Mouse (Mus musculus) myocyte (in vitro differentiated cells): ENCODE results near the gene Comtd1.

Experiments
- CEBPB ChIP-seq: IDR thresholded peaks from 2 replicates; pipeline ENCODE4 v1.6.1; 2011; ENCODE audit warnings: mild to moderate bottlenecking, moderate library complexity; ENCODE audit not compliant: poor library complexity, insufficient read depth, severe bottlenecking
- E2F4 ChIP-seq: IDR thresholded peaks from one replicate; pipeline ENCODE4 v1.6.1; 2011; ENCODE audit warnings: mild to moderate bottlenecking, control low read depth, moderate library complexity; ENCODE audit not compliant: insufficient read depth
- MAX ChIP-seq: IDR thresholded peaks from one replicate; pipeline ENCODE4 v1.6.1; 2011; ENCODE audit warnings: low read depth, mild to moderate bottlenecking, control low read depth
- MYOD1 ChIP-seq, 3 experiments: IDR thresholded peaks; one replicate each; pipeline ENCODE4 v1.6.1; 2011; ENCODE audit warnings: control low read depth in 2 of 3, low read depth in 2 of 3, mild to moderate bottlenecking in 2 of 3, moderate library complexity in 1 of 3; ENCODE audit not compliant: insufficient read length in 2 of 3, control insufficient read depth in 1 of 3
- MYOG ChIP-seq, 3 experiments: IDR thresholded peaks; one replicate each; pipeline ENCODE4 v1.6.1; 2011; ENCODE audit warnings: control low read depth in 2 of 3, low read depth in 2 of 3, mild to moderate bottlenecking in 2 of 3; ENCODE audit not compliant: insufficient read length in 2 of 3, control insufficient read depth in 1 of 3, insufficient read depth in 1 of 3
- POLR2A ChIP-seq: IDR thresholded peaks from one replicate; pipeline ENCODE4 v1.6.1; 2011; ENCODE audit warnings: low read depth, mild to moderate bottlenecking, control low read depth, moderate library complexity; ENCODE audit not compliant: insufficient read length
- POLR2AphosphoS2 ChIP-seq: IDR thresholded peaks from one replicate; pipeline ENCODE4 v1.6.1; 2011; ENCODE audit warnings: low read depth, control low read depth; ENCODE audit not compliant: insufficient read length
- REST ChIP-seq: IDR thresholded peaks from one replicate; pipeline ENCODE4 v1.6.1; 2011; ENCODE audit warnings: mild to moderate bottlenecking, control low read depth, moderate library complexity; ENCODE audit not compliant: insufficient read depth, insufficient read length
- SRF ChIP-seq: IDR thresholded peaks from one replicate; pipeline ENCODE4 v1.6.1; 2011; ENCODE audit warnings: low read depth; ENCODE audit not compliant: control insufficient read depth, insufficient read length
- TCF12 ChIP-seq: IDR thresholded peaks from one replicate; pipeline ENCODE4 v1.6.1; 2011; ENCODE audit warnings: mild to moderate bottlenecking, control low read depth; ENCODE audit not compliant: poor library complexity, insufficient read depth, severe bottlenecking
- TCF3 ChIP-seq: IDR thresholded peaks from one replicate; pipeline ENCODE4 v1.6.1; 2011; ENCODE audit warnings: low read depth, control low read depth; ENCODE audit not compliant: insufficient read length
- USF1 ChIP-seq: IDR thresholded peaks from one replicate; pipeline ENCODE4 v1.6.1; 2011; ENCODE audit warnings: low read depth, mild to moderate bottlenecking, control low read depth, moderate library complexity

DNA sequence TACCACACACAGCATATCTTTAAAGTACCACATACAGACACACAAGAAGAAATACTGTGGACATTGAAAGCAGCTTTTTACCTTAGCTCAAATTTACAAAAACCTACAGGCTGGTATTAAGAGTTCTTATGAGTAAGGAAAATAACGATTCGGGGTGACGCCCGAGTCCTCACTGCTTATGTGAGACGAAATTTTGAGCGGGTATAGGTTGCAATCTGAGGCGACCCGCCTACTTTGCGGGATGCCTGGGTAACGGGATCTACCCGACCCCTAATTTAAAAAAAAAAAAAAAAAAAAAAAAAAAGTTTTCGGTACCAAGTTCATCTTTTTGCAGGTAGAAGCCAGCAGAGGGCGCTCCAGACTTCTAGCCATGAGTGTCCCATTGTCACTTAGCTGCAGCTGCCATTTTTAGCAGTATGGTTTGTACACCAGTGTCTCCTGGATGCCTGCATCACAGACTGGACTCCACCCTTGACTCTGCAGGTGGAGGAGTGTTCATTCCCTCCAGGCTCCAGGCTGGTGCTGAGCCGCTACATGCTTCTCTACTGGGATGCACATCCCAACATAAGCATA is 36.1 kb downstream of the Comtd1 start:
- no peak for TF ChIP-seq E2F4
- no peak for TF ChIP-seq POLR2AphosphoS2
- no peak for TF ChIP-seq MYOG (IDR thresholded peaks at IDR 0.05; ENCODE audit: control insufficient read depth in 1 of 3, insufficient read depth in 1 of 3, insufficient read length in 2 of 3, low read depth in 2 of 3)
- TF ChIP-seq SRF, result no peak
- no peak for TF ChIP-seq POLR2A
- no peak for TF ChIP-seq USF1
- TF ChIP-seq MAX, result no peak
- no peak for TF ChIP-seq REST
- TF ChIP-seq CEBPB, result no peak
- TF ChIP-seq TCF12, result no peak
- TF ChIP-seq MYOD1 (IDR thresholded peaks at IDR 0.05; ENCODE audit: control insufficient read depth in 1 of 3, insufficient read length in 2 of 3, low read depth in 2 of 3), result no peak
- TF ChIP-seq TCF3, result no peak
